Mouse (Mus musculus): Measurements from ENCODE around the gene Tbkbp1.

DNA sequence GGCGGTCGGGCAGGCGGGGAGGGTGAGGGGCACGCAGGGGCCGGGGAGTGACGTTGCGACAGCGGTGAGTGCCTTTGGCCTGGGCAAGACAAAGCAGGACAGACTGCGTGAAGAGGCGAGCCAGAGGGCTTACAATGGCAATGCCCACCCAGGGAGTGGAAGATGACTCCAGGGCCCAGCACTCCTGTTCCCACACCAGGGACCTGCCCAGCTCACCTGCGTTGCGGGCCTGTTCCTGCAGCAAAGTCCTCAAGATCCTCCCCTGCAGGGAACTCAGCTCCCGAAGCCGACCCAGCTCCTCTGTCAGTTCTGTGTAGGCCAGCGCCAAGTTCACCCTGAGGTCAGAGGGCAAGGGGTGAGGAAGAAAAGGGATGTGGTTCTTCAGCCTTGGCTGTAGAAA lies 12.0 kb downstream of the Tbkbp1 start:
- TF ChIP-seq CTCF (IDR thresholded peaks at IDR 0.05; ENCODE audit: low read depth) (no peak), EP300 (IDR thresholded peaks at IDR 0.05; ENCODE audit: low read depth) (no peak)

All from liver, embryonic 14.5 days (tissue).